Mouse (Mus musculus) thymus, postnatal 4 days (tissue): Measurements from ENCODE around the gene Mrpl1.

Experiments
- DNase-seq: peaks from one replicate; pipeline ENCODE4 v3.0.0; 2021

Mrpl1 gene

GRCm38 (mm10) chr5:96311677-96312076, 102.4 kb downstream of the Mrpl1 start:
- no peak for DNase-seq
